Mouse (Mus musculus) lung, postnatal 0 days (tissue): ENCODE data around the gene Anxa9.

Source experiments
- CTCF ChIP-seq: IDR thresholded peaks from 2 replicates; pipeline ENCODE4 v1.5.1; 2016; ENCODE audit warnings: antibody characterized with exemption, mild to moderate bottlenecking
- EP300 ChIP-seq: IDR thresholded peaks from 2 replicates; pipeline ENCODE4 v1.6.1; 2016; ENCODE audit warnings: antibody characterized with exemption, mild to moderate bottlenecking, control low read depth

DNA sequence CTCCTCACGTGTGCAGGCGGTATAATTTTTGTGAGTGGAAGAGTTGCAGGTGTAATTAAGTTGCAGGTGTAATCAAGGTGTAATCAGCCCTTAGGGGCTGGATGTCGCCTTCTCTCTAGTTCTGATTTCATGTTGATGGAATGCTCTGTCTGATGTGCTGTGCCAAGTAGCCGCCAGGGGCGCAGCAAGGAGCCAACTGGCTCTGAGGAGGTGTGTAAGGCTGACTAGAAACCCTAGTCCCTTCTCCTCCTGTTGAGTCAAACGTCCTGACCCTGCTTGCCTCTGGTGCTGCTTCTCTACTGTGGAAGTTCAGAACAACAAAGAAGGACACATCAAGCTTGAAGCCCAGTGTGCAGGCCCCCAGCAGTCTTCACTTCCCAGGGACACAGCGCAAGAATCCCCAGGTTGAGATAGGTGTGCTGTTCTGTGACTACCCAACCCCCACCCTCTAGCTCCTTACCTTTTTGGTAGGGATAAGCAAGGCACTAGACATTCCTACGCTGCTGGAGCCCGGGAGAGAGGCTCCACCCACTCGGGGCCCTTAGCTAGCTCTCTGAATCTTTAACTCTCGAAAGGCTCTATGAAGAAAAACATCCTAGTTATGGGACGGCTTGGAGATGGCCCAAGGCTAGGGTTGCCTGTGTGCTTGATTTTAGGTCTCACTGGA, 10.6 kb upstream of the Anxa9 start:
- peak; percentile 83 for TF ChIP-seq CTCF
- TF ChIP-seq EP300, result peak; percentile 53
